Comparison of ENCODE assay signal across 9 mouse cellular contexts in the genomic region with DNA sequence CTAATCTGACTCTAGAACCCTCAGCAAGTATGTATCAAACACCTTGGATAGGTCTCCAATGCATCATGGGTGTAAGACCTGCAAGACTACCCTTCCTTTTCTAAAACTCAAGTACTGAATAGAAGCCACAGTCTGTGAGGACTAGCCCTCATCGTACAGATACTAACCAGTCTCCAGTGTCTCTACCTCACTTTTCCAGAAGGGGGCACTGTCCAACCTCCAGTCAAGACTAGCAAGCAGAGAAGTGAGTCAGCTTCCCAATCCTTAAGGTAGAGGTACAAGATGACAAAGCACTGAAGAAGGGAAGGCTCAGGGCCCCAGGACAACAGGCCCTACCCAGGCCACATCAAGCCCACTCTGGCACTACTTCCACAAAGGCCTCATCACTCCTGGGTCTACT. TPM values are rescaled to one million over a fixed set of nuclear protein-coding genes. Genes with fewer than 3 reads are reported as not detected.
A peak's percentile ranks its signal among the peaks of the same experiment; 100 is the strongest.
DNase-seq lines count a peak whose midpoint lies in the region; ATAC-seq and TF ChIP-seq lines count a peak whose summit lies in the region.
"Had no signal": no experiment of that assay in that cellular context is flagged by ENCODE, and none has a peak within 500 bp of the region (broad histone marks: within the 10 kb centered on the region; RNA-seq: fewer than 3 reads in every experiment).

No protein-coding gene starts in this region.

- no peak for DNase-seq in heart, adult 11 months
- DNase-seq in MEL (ENCODE audit: low read depth, low spot score), result peak; percentile 88
- DNase-seq in cerebellum, adult 9-10 months, result peak; percentile 84
- DNase-seq in heart, postnatal 14 days, result peak; percentile 41 to 70
- DNase-seq in left cerebral cortex, adult 2 months (ENCODE audit: extremely low spot score in 1 of 2, low spot score in 2 of 2), result peak; percentile 59 to 62
- peak; percentile 67 for DNase-seq in telencephalon, adult 2 months (ENCODE audit: low read depth, low spot score)

- no peaks in the 10 kb centered on the region for H3K27me3 ChIP-seq in heart, embryonic 16.5 days (ENCODE audit: control insufficient read depth, insufficient read depth, low read length)
- H3K27me3 ChIP-seq in MEL (ENCODE audit: control insufficient read depth in 1 of 2, insufficient read depth in 2 of 2, low read length in 2 of 2), result no peaks in the 10 kb centered on the region
- H3K27me3 ChIP-seq: embryonic facial prominence, embryonic 15.5 days had no signal

- peak overlapping the region; percentile 25; the same call in 1 of the 2 replicates for H3K9ac ChIP-seq in heart, embryonic 16.5 days (ENCODE audit: low read length)
- H3K9ac ChIP-seq in MEL (ENCODE audit: control insufficient read depth, low read depth, low read length, poor library complexity, severe bottlenecking), result no peak overlapping the region
- H3K9ac ChIP-seq: embryonic facial prominence, embryonic 15.5 days had no signal

- TF ChIP-seq RAD21 in MEL (IDR thresholded peaks at IDR 0.05; ENCODE audit: low read depth, low read length), result peak; percentile 66

- no peak for TF ChIP-seq EP300 in MEL (IDR thresholded peaks at IDR 0.05; ENCODE audit: low read depth in 1 of 2, low read length in 2 of 2)

- WGBS in heart, embryonic 16.5 days, result 48% methylated on average over 1 of the region's 1 CpGs

- no peaks in the 10 kb centered on the region for H3K9me3 ChIP-seq in heart, embryonic 16.5 days (replicated peaks; ENCODE audit: control insufficient read depth, low read length)
- no peaks in the 10 kb centered on the region for H3K9me3 ChIP-seq in MEL (replicated peaks; ENCODE audit: insufficient read depth, low read length)
- H3K9me3 ChIP-seq: embryonic facial prominence, embryonic 15.5 days had no signal

- peaks cover 29% of the 10 kb centered on the region for H3K4me1 ChIP-seq in heart, embryonic 16.5 days (ENCODE audit: control insufficient read depth, insufficient read depth, low read length)
- H3K4me1 ChIP-seq in MEL (ENCODE audit: control insufficient read depth in 1 of 2, insufficient read depth in 2 of 2, low read length in 2 of 2), result peaks cover 14 to 38% of the 10 kb centered on the region in 2 experiments

- intact Hi-C loops in heart, postnatal 14 days (cut with DNase I), result loop anchor here (1.0 to 10.0 kb wide), 2 partner anchors 108 to 304 kb away; no protein-coding TSS in a partner anchor
- intact Hi-C loops in left cerebral cortex, adult 2 months (cut with DNase I), result loop anchor here (5.0 kb wide), 1 partner anchor 97 kb away; a partner anchor contains a TSS

- peaks cover 57% of the 10 kb centered on the region for H3K79me2 ChIP-seq in MEL (ENCODE audit: control insufficient read depth, insufficient read depth, low read length, poor library complexity)

- no peak overlapping the region for H3K4me2 ChIP-seq in heart, embryonic 16.5 days (ENCODE audit: low read depth, low read length)

- no peak overlapping the region for H3K4me3 ChIP-seq in heart, embryonic 16.5 days (ENCODE audit: low read length)
- H3K4me3 ChIP-seq in MEL (ENCODE audit: control insufficient read depth in 1 of 2, insufficient read depth in 1 of 2, low read depth in 2 of 2, low read length in 2 of 2), result no peak overlapping the region
- H3K4me3 ChIP-seq in left cerebral cortex, adult 2 months, result no peak overlapping the region
- H3K4me3 ChIP-seq: embryonic facial prominence, embryonic 15.5 days had no signal

- no peak overlapping the region for H3K27ac ChIP-seq in heart, embryonic 16.5 days (ENCODE audit: low read length)
- H3K27ac ChIP-seq in MEL (ENCODE audit: control insufficient read depth, low read depth, low read length), result peak overlapping the region; percentile 11; the same call in 1 of the 2 replicates
- H3K27ac ChIP-seq in left cerebral cortex, adult 2 months, result no peak overlapping the region
- H3K27ac ChIP-seq: embryonic facial prominence, embryonic 15.5 days had no signal

- peaks cover 30% of the 10 kb centered on the region for H3K36me3 ChIP-seq in heart, embryonic 16.5 days (ENCODE audit: control insufficient read depth, insufficient read depth)
- H3K36me3 ChIP-seq in MEL (ENCODE audit: control insufficient read depth in 1 of 2, insufficient read depth in 2 of 2, low read length in 2 of 2), result peaks cover 8 to 31% of the 10 kb centered on the region in 2 experiments; a peak in 3 of 4 replicates

- TF ChIP-seq POLR2A in MEL (IDR thresholded peaks at IDR 0.05; ENCODE audit: control insufficient read depth in 1 of 2, insufficient read depth in 1 of 2, low read depth in 1 of 2, low read length in 2 of 2, poor library complexity in 1 of 2), result no peak; a peak in 1 of 4 replicates

- ATAC-seq in heart, embryonic 16.5 days (replicated peaks; ENCODE audit: extremely low read depth, insufficient read depth, low FRiP score), result no peak
- ATAC-seq in megakaryocyte-erythroid progenitor cell, adult 5-6 weeks (replicated peaks; ENCODE audit: low FRiP score, low TSS enrichment, poor library complexity, severe bottlenecking), result peak; percentile 34; the same call in 1 of the 2 replicates

- peak; percentile 57 to 84 (median 78) for TF ChIP-seq CTCF in MEL (IDR thresholded peaks at IDR 0.05 in 2 of 3, conservative IDR thresholded peaks at IDR 0.05 in 1 of 3; ENCODE audit: control insufficient read depth in 1 of 3, insufficient read depth in 1 of 3, low read depth in 2 of 3, low read length in 3 of 3, poor library complexity in 1 of 3, severe bottlenecking in 1 of 3)
- peak; percentile 75 for TF ChIP-seq CTCF in left cerebral cortex, adult 2 months (IDR thresholded peaks at IDR 0.05)

TF ChIP-seq in MEL, 35 proteins besides CTCF, POLR2A, EP300 and RAD21 (continues in another document):
- peak; percentile 53 for TF ChIP-seq SIN3A (IDR thresholded peaks at IDR 0.05; ENCODE audit: low read length)
- TF ChIP-seq TCF12 (IDR thresholded peaks at IDR 0.05; ENCODE audit: low read depth, low read length), result 0 out of 2 replicates have a peak, but pooled peaks have one; percentile 9
- 0 out of 2 replicates have a peak, but pooled peaks have one; percentile 46 for TF ChIP-seq ZC3H11A (IDR thresholded peaks at IDR 0.05; ENCODE audit: low read depth, low read length)
- TF ChIP-seq JUND (IDR thresholded peaks at IDR 0.05; ENCODE audit: low read depth, low read length), result peak; percentile 74; the same call in 1 of the 2 replicates
- no peak for TF ChIP-seq KAT2A (conservative IDR thresholded peaks at IDR 0.05; ENCODE audit: low read depth, low read length)
- no peak for TF ChIP-seq MAX (IDR thresholded peaks at IDR 0.05; ENCODE audit: low read length)
- no peak for TF ChIP-seq ZNF384 (IDR thresholded peaks at IDR 0.05; ENCODE audit: low read depth, low read length)
- no peak for TF ChIP-seq CHD2 (IDR thresholded peaks at IDR 0.05; ENCODE audit: low read length)

RNA-seq across cellular contexts. Expression of a gene that starts 3.3 kb away (rescaled TPM):
- 160 and 177 TPM in 2 replicates for polyA plus RNA-seq in heart, embryonic 16.5 days (2015; fragmentation: Nextera tagmentation; extraction: Ambion mirVana)
- total RNA-seq in MEL (2012; rRNA removed), result 152 and 158 TPM in 2 replicates
- 100 to 1,000 TPM in 1 of 2 experiments, not detected in 1; 252 TPM for polyA plus RNA-seq in MEL (2012; ENCODE audit: insufficient read depth in 1 of 2, insufficient read length in 2 of 2, low read depth in 1 of 2, low replicate concordance in 2 of 2, missing spikeins in 1 of 2)
- 10 to 100 TPM; 84.7 to 88.7 TPM for total RNA-seq in heart, postnatal 14 days (2021)
- total RNA-seq in left cerebral cortex, adult 2 months (2021), result 10 to 100 TPM; 46.6 to 50.0 TPM
- 59.8 and 76.8 TPM in 2 replicates for total RNA-seq in megakaryocyte-erythroid progenitor cell, adult 5-6 weeks (2014; fragmentation: Nextera tagmentation)
- total RNA-seq in megakaryocyte-erythroid progenitor cell, adult 5-6 weeks (2017), result 34.1 and 52.4 TPM in 2 replicates

RNA-seq across cellular contexts. Expression of a gene that starts 3.5 kb away (rescaled TPM):
- 0.26 and 0.38 TPM in 2 replicates for polyA plus RNA-seq in heart, embryonic 16.5 days (2015; fragmentation: Nextera tagmentation; extraction: Ambion mirVana)
- total RNA-seq in MEL (2012; rRNA removed), result not detected in 2 replicates
- polyA plus RNA-seq in MEL (2012; ENCODE audit: insufficient read depth in 1 of 2, insufficient read length in 2 of 2, low read depth in 1 of 2, low replicate concordance in 2 of 2, missing spikeins in 1 of 2), result under 1 TPM in 1 of 2 experiments, not detected in 1; 0.25 TPM
- under 1 TPM in 1 of 2 experiments, not detected in 1; 0.29 TPM for total RNA-seq in heart, postnatal 14 days (2021)
- total RNA-seq in left cerebral cortex, adult 2 months (2021), result under 1 TPM in 1 of 2 experiments, not detected in 1; 0.37 TPM
- not detected in 2 replicates for total RNA-seq in megakaryocyte-erythroid progenitor cell, adult 5-6 weeks (2014; fragmentation: Nextera tagmentation)
- not detected in 2 replicates for total RNA-seq in megakaryocyte-erythroid progenitor cell, adult 5-6 weeks (2017)

RNA-seq across cellular contexts. Expression of a gene that starts 14.1 kb away (rescaled TPM):
- polyA plus RNA-seq in heart, embryonic 16.5 days (2015; fragmentation: Nextera tagmentation; extraction: Ambion mirVana), result 46.8 and 47.6 TPM in 2 replicates
- 52.1 and 56.5 TPM in 2 replicates for total RNA-seq in MEL (2012; rRNA removed)
- 10 to 100 TPM in 1 of 2 experiments, not detected in 1; 74.8 TPM for polyA plus RNA-seq in MEL (2012; ENCODE audit: insufficient read depth in 1 of 2, insufficient read length in 2 of 2, low read depth in 1 of 2, low replicate concordance in 2 of 2, missing spikeins in 1 of 2)
- 10 to 100 TPM; 44.3 to 45.3 TPM for total RNA-seq in heart, postnatal 14 days (2021)
- total RNA-seq in left cerebral cortex, adult 2 months (2021), result 10 to 100 TPM; 96.6 to 97.2 TPM
- total RNA-seq in megakaryocyte-erythroid progenitor cell, adult 5-6 weeks (2014; fragmentation: Nextera tagmentation), result 50.5 and 58.4 TPM in 2 replicates
- 38.0 and 41.7 TPM in 2 replicates for total RNA-seq in megakaryocyte-erythroid progenitor cell, adult 5-6 weeks (2017)

RNA-seq across cellular contexts. Expression of a gene that starts 14.2 kb away (rescaled TPM):
- polyA plus RNA-seq in heart, embryonic 16.5 days (2015; fragmentation: Nextera tagmentation; extraction: Ambion mirVana), result 36.2 and 38.1 TPM in 2 replicates
- 41.0 and 63.1 TPM in 2 replicates for total RNA-seq in MEL (2012; rRNA removed)
- polyA plus RNA-seq in MEL (2012; ENCODE audit: insufficient read depth in 1 of 2, insufficient read length in 2 of 2, low read depth in 1 of 2, low replicate concordance in 2 of 2, missing spikeins in 1 of 2), result 10 to 100 TPM in 1 of 2 experiments, not detected in 1; 84.8 TPM
- 10 to 100 TPM; 14.3 to 15.0 TPM for total RNA-seq in heart, postnatal 14 days (2021)
- 10 to 100 TPM; 37.8 to 37.9 TPM for total RNA-seq in left cerebral cortex, adult 2 months (2021)
- 68.8 and 80.3 TPM in 2 replicates for total RNA-seq in megakaryocyte-erythroid progenitor cell, adult 5-6 weeks (2014; fragmentation: Nextera tagmentation)
- total RNA-seq in megakaryocyte-erythroid progenitor cell, adult 5-6 weeks (2017), result 118 and 146 TPM in 2 replicates

RNA-seq across cellular contexts. Expression of a gene that starts 19.8 kb away (rescaled TPM):
- polyA plus RNA-seq in heart, embryonic 16.5 days (2015; fragmentation: Nextera tagmentation; extraction: Ambion mirVana), result 287 and 336 TPM in 2 replicates
- total RNA-seq in MEL (2012; rRNA removed), result 3,335 and 3,552 TPM in 2 replicates
- 1,000 to 10,000 TPM in 1 of 2 experiments, not detected in 1; 1,526 TPM for polyA plus RNA-seq in MEL (2012; ENCODE audit: insufficient read depth in 1 of 2, insufficient read length in 2 of 2, low read depth in 1 of 2, low replicate concordance in 2 of 2, missing spikeins in 1 of 2)
- total RNA-seq in heart, postnatal 14 days (2021), result 100 to 1,000 TPM; 272 to 313 TPM
- 100 to 1,000 TPM; 208 to 232 TPM for total RNA-seq in left cerebral cortex, adult 2 months (2021)
- 2,329 and 2,826 TPM in 2 replicates for total RNA-seq in megakaryocyte-erythroid progenitor cell, adult 5-6 weeks (2014; fragmentation: Nextera tagmentation)
- 2,192 and 2,459 TPM in 2 replicates for total RNA-seq in megakaryocyte-erythroid progenitor cell, adult 5-6 weeks (2017)
